In the genomic region with DNA sequence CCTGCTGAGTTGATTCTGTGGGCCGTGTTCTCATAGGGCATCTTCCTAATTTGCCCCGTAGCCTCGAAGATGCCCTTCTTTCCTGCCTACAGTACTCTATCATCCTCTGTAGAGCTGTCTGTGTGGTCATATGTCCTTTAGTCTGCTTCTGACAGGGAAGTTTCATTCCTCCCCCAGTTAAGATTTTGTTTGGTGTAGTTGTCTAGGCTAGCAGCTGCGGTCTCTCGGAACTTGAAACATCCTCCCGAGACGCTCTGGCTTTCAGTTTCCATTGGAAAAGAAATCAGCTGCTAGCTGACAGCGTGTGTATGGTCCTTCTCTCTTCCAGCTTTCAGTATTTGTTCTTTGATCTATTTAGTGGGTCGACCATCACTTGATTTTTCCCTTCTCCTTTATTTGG, we compare ENCODE assay signal across 19 mouse cellular contexts. TPM values are rescaled to one million over a fixed set of nuclear protein-coding genes. Genes with fewer than 3 reads are reported as not detected.
"Had no signal": no experiment of that assay in that cellular context is flagged by ENCODE, and none has a peak within 500 bp of the region (broad histone marks: within the 10 kb centered on the region; RNA-seq: fewer than 3 reads in every experiment).

No protein-coding gene starts in this region.

- H3K4me1 ChIP-seq: midbrain, embryonic 12.5 days had no signal

- H3K9ac ChIP-seq: liver, embryonic 13.5 days; liver, embryonic 15.5 days; lung, embryonic 14.5 days; midbrain, embryonic 12.5 days; neural tube, embryonic 13.5 days; neural tube, embryonic 15.5 days had no signal

- H3K4me3 ChIP-seq: liver, embryonic 13.5 days; liver, embryonic 15.5 days; midbrain, embryonic 10.5 days; midbrain, embryonic 12.5 days; neural tube, embryonic 13.5 days; neural tube, embryonic 15.5 days had no signal

- H3K27me3 ChIP-seq: neural tube, embryonic 15.5 days had no signal

- H3K4me2 ChIP-seq: liver, embryonic 13.5 days; liver, embryonic 15.5 days; lung, embryonic 14.5 days; midbrain, embryonic 12.5 days; neural tube, embryonic 13.5 days; neural tube, embryonic 15.5 days had no signal

- ATAC-seq: midbrain, embryonic 16.5 days had no signal

- H3K27ac ChIP-seq: liver, embryonic 13.5 days; liver, embryonic 15.5 days; midbrain, embryonic 10.5 days; midbrain, embryonic 12.5 days; neural tube, embryonic 13.5 days; neural tube, embryonic 15.5 days had no signal

- H3K9me3 ChIP-seq: liver, embryonic 13.5 days; liver, embryonic 15.5 days; midbrain, embryonic 10.5 days; midbrain, embryonic 12.5 days; neural tube, embryonic 13.5 days; neural tube, embryonic 15.5 days had no signal

- DNase-seq: liver, embryonic 13.5 days; lung, adult 18-20 months; lung, embryonic 14.5 days; lung, postnatal 10 days; lung, postnatal 4 days; midbrain, embryonic 14.5 days; retina, postnatal 1 day; right cerebral cortex, postnatal 14 days; right cerebral cortex, postnatal 4 days; thymus, adult 18-20 months; thymus, postnatal 14 days; thymus, postnatal 36 days had no signal

RNA-seq across cellular contexts. Expression of a gene that starts 12.7 kb away (rescaled TPM):
- polyA plus RNA-seq: midbrain, embryonic 14.5 days had no signal

RNA-seq across cellular contexts. Expression of a gene that starts 38.3 kb away (rescaled TPM):
- polyA plus RNA-seq: midbrain, embryonic 10.5 days; neural tube, embryonic 11.5 days; neural tube, embryonic 13.5 days had no signal

RNA-seq across cellular contexts. Expression of a gene that starts 48.1 kb away (rescaled TPM):
- polyA plus RNA-seq: neural tube, embryonic 11.5 days; neural tube, embryonic 13.5 days had no signal
